Mouse (Mus musculus): ENCODE results near the gene Fus. TPM values are rescaled to one million over a fixed set of nuclear protein-coding genes. Genes with fewer than 3 reads are reported as not detected.
"Not testable (repeated sequence)": the region's sequence is repeated elsewhere in the genome, so short reads cannot be mapped to it uniquely, and the experiment has no call there.

Fus gene
- polyA plus RNA-seq, 1 experiment from 2014 or later = 407 TPM

DNA sequence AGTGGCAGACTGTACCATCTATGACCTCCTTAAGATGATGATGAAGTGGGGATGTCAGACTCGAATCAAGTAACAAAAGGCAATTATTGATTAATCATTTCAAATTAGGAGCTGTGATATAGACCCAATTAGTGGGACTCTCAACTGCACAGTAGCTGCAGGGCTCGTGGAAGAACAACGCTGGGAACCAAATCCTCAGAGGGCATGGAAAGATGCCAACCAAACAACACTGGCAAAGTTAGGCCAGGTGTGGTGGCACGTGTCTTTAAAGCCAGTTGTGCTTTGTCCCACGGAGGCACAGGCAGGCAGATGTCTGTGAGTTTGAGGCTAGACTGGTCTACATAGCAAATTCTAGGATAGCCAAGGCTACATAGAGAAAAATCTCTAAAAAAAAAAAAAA is 36.6 kb upstream of the Fus start:
- H3K9me3 ChIP-seq = no peaks in the 10 kb centered on the region
- peaks cover 21% of the 10 kb centered on the region for H3K36me3 ChIP-seq (replicated peaks)
- H3K27ac ChIP-seq = no peak overlapping the region
- DNase-seq (ENCODE audit: extremely low spot score, low spot score) = no peak
- peaks cover 65% of the 10 kb centered on the region for H3K4me1 ChIP-seq
- WGBS = 87% methylated on average over 5 of the region's 5 CpGs
- H3K4me3 ChIP-seq = no peak overlapping the region
- H3K27me3 ChIP-seq (ENCODE audit: poor library complexity, severe bottlenecking) = peaks cover 32% of the 10 kb centered on the region

GRCm38 (mm10) chr7:127931351-127932135 is 35.7 kb upstream of the Fus start:
- DNase-seq (ENCODE audit: extremely low spot score, low spot score) = no peak
- Histone ChIP-seq H3K4me1 (peaks cover 74% of the 10 kb centered on the region), H3K27me3 (ENCODE audit: poor library complexity, severe bottlenecking) (peaks cover 37% of the 10 kb centered on the region), H3K4me3 (no peak overlapping the region), H3K27ac (peak overlapping the region; percentile 68), H3K9me3 (no peaks in the 10 kb centered on the region), H3K36me3 (replicated peaks) (peaks cover 12% of the 10 kb centered on the region)
- 29% methylated on average over 13 of the region's 13 CpGs for WGBS

DNA sequence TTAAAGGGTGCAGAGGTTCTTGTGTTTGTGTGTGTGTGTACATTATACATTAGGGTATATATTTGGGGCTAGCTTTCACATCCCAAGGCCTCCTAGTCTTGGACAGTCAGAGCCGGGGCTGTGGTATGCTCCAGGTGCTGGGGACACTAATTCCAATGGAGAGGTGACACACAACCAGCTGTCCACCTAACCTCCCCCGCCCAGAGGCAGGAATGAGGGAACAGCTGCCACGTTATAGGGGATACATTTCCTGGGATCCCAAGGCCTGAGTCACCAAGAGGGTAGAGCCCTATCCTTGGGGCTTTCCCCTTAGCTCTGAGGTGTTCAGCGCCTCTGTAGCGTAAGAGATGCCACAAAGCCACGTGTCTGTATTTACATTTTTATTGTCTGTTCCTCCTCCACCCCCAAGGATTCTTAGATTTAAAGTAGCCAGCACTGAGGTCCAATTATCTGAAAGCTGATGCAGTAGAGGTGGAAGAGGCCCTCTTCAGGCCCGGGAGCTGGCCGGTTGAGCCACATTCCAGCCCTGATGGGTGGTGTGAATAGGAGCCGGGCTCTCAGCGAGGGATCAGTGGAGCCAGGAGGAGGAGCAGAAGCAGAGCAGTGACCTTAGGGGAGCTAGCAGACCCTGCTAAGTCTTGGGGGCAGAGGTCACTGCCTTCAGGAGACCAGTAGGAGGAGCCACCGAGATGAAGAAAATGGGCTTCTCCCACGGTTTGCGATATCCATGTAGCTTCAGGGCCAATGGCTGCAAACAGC is 34.8 kb upstream of the Fus start:
- peak overlapping the region; percentile 68 for H3K27ac ChIP-seq
- H3K27me3 ChIP-seq (ENCODE audit: poor library complexity, severe bottlenecking) = peaks cover 39% of the 10 kb centered on the region
- WGBS = 9% methylated on average over 13 of the region's 13 CpGs
- H3K36me3 ChIP-seq (replicated peaks) = peaks cover 6% of the 10 kb centered on the region; the same call in 1 of the 2 replicates
- peaks cover 74% of the 10 kb centered on the region for H3K4me1 ChIP-seq
- H3K4me3 ChIP-seq = no peak overlapping the region; the same call in 1 of the 2 replicates
- DNase-seq (ENCODE audit: extremely low spot score, low spot score) = peak; percentile 36
- H3K9me3 ChIP-seq = no peaks in the 10 kb centered on the region

DNA sequence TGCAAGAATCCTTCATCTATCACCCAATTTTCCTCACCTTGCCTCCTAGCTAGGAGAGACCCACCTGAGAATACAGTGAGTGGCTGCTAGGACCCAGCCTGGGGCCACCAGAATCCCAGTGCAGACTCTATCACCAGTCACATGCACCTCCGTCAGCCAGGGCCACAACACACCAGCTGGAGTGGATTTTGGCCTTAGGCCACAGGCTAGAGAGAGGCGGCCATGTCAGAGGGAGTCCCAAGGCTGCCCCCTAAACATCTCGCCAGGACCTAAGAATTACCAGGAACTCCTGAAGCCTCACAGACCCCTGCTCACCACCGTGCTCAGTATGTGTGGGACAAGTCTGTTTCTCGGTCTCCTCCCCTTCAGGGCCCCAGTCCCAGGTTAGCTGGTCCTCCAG is 33.2 kb upstream of the Fus start:
- no peaks in the 10 kb centered on the region for H3K9me3 ChIP-seq
- no peak for DNase-seq (ENCODE audit: extremely low spot score, low spot score)
- peak overlapping the region; percentile 89; the same call in 1 of the 2 replicates for H3K27ac ChIP-seq
- H3K4me3 ChIP-seq = 0 out of 2 replicates have a peak overlapping the region, but pooled peaks have one; percentile 93
- peaks cover 25% of the 10 kb centered on the region for H3K27me3 ChIP-seq (ENCODE audit: poor library complexity, severe bottlenecking)
- H3K36me3 ChIP-seq (replicated peaks) = no peaks in the 10 kb centered on the region
- 85% methylated on average over 5 of the region's 5 CpGs for WGBS
- H3K4me1 ChIP-seq = peaks cover 65% of the 10 kb centered on the region

DNA sequence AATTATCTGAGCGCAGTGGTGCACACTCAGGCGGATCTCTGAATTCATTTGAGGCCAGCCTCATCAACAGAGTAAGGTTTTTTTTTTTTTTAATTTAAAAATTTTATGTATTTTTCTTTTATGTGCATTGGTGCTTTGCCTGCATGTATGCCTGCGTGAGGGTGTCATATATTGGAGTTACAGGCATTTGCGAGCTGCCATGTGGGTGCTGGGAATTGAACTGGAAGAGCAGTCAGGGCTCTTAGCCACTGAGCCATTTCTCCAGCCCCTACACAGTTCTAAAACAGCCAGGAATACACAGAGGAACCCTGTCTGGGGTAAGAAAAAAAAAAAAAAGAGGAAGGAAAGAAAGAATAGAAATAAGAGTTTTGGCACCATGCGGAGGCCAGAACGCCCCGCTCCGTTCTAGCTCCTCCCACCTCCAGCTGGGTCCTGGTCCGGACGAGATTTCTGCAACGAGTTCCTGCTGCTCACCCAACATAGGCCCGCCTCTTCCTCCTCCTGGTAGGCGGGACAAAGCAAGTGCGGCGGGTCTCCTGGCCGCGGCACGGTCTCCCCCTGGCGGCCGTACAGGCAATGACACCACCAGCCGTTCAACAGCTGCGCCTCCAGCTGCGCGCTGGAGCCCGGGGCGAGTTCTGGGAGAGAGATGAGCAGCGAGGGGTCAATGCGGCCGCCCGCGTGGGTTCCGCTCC is 32.1 kb upstream of the Fus start:
- H3K27ac ChIP-seq = peak overlapping the region; percentile 89
- H3K4me3 ChIP-seq = peak overlapping the region; percentile 93
- peaks cover 54% of the 10 kb centered on the region for H3K4me1 ChIP-seq
- 7% methylated on average over 32 of the region's 32 CpGs for WGBS
- H3K9me3 ChIP-seq = no peaks in the 10 kb centered on the region
- no peaks in the 10 kb centered on the region for H3K36me3 ChIP-seq (replicated peaks)
- peak; percentile 95 for DNase-seq (ENCODE audit: extremely low spot score, low spot score)
- peaks cover 14% of the 10 kb centered on the region for H3K27me3 ChIP-seq (ENCODE audit: poor library complexity, severe bottlenecking)

- Histone ChIP-seq H3K4me1 (peaks cover 51% of the 10 kb centered on the region), H3K9me3 (no peaks in the 10 kb centered on the region), H3K27me3 (ENCODE audit: poor library complexity, severe bottlenecking) (peaks cover 8% of the 10 kb centered on the region), H3K4me3 (peak overlapping the region; percentile 93), H3K27ac (peak overlapping the region; percentile 89), H3K36me3 (replicated peaks) (no peaks in the 10 kb centered on the region)
- 1% methylated on average over 38 of the region's 38 CpGs for WGBS
- no peak for DNase-seq (ENCODE audit: extremely low spot score, low spot score)
Measured at GRCm38 (mm10) chr7:127935748-127936159, 31.5 kb upstream of the Fus start.

GRCm38 (mm10) chr7:127936216-127936884 is 30.9 kb upstream of the Fus start:
- Histone ChIP-seq H3K36me3 (replicated peaks) (no peaks in the 10 kb centered on the region), H3K27ac (peak overlapping the region; percentile 89), H3K4me1 (peaks cover 48% of the 10 kb centered on the region), H3K9me3 (no peaks in the 10 kb centered on the region), H3K27me3 (ENCODE audit: poor library complexity, severe bottlenecking) (peaks cover 8% of the 10 kb centered on the region), H3K4me3 (peak overlapping the region; percentile 93)
- WGBS = 58% methylated on average over 18 of the region's 18 CpGs
- no peak for DNase-seq (ENCODE audit: extremely low spot score, low spot score)

DNA sequence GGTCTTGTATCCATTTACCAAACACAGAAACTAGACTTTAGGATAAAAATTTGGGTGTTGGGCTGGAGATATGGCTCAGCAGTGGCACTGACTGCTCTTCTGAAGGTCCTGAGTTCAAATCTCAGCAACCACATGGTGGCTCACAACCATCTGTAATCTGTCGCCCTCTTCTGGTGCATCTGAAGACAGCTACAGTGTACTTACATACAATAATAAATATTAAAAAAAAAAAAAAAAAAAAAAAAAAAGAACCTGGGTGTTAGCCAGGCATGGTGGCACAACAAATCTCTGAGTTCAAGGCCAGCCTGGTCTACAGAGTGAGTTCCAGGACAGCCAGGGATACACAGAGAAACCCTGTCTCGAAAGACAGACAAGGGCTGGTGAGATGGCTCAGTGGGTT is 25.2 kb upstream of the Fus start:
- not testable (repeated sequence) for H3K9me3 ChIP-seq, H3K27ac ChIP-seq

GRCm38 (mm10) chr7:127944614-127945013 is 22.6 kb upstream of the Fus start:
- Histone ChIP-seq H3K4me3 (peak overlapping the region; percentile 20), H3K9me3 (no peaks in the 10 kb centered on the region), H3K36me3 (replicated peaks) (no peaks in the 10 kb centered on the region), H3K27me3 (ENCODE audit: poor library complexity, severe bottlenecking) (peaks cover 38% of the 10 kb centered on the region), H3K27ac (no peak overlapping the region), H3K4me1 (peaks cover 6% of the 10 kb centered on the region)
- WGBS = 24% methylated on average over 23 of the region's 23 CpGs
- DNase-seq (ENCODE audit: extremely low spot score, low spot score) = no peak

More for the DNA sequence above, 25.2 kb upstream of the Fus start:
- peaks cover 38% of the 10 kb centered on the region for H3K27me3 ChIP-seq (ENCODE audit: poor library complexity, severe bottlenecking)
- WGBS = 57% methylated on average over 2 of the region's 2 CpGs
- not testable (repeated sequence) for DNase-seq (ENCODE audit: extremely low spot score, low spot score); H3K36me3 ChIP-seq (replicated peaks); H3K4me1 ChIP-seq; H3K4me3 ChIP-seq

DNA sequence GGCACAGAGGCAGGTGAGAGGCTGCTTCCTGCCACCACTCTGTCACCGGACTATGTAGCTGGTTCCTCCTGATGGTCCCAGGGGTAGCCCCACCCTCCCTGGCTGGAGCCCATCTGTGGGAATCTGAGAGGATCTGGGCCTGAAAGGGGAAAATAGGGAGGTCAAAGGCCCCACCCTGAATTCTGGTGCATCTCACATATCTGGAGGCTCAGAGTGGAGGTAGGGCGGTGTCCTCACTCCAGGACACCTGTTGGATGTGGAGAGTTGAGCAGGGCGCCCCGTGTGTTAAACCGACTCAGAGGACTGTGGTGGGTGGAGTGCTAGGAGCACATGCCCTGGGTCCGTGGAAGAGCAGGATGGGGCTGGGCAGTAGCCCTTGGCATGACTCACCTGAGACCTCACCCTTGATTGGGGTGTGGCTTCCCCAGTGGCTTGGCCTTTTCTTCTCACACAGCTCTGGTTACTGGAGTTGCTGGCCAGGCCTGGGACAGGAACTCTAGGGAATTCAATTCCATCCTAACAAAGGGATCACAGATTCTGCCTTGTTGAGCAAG is 20.7 kb upstream of the Fus start, which contains the start of gene Prss36:
Gene Prss36, minus strand, starts transcription at position 256 of the 554 bp plus-strand sequence.
- 71% methylated on average over 6 of the region's 6 CpGs for WGBS
- Histone ChIP-seq H3K27ac (no peak within 1 kb of the TSS), H3K27me3 (ENCODE audit: poor library complexity, severe bottlenecking) (peaks cover 38% of the 10 kb centered on the region), H3K36me3 (replicated peaks) (no peaks in the 10 kb centered on the region), H3K4me1 (peaks cover 6% of the 10 kb centered on the region), H3K9me3 (no peaks in the 10 kb centered on the region), H3K4me3 (no peak within 1 kb of the TSS)
- DNase-seq (ENCODE audit: extremely low spot score, low spot score) = no peak

- H3K27me3 ChIP-seq (ENCODE audit: poor library complexity, severe bottlenecking) = no peaks in the 10 kb centered on the region
- H3K9me3 ChIP-seq = no peaks in the 10 kb centered on the region
- no peak for DNase-seq (ENCODE audit: extremely low spot score, low spot score)
- WGBS = 42% methylated on average over 13 of the region's 13 CpGs
- no peak overlapping the region for H3K4me3 ChIP-seq
- no peaks in the 10 kb centered on the region for H3K36me3 ChIP-seq (replicated peaks)
- H3K27ac ChIP-seq = no peak overlapping the region
- no peaks in the 10 kb centered on the region for H3K4me1 ChIP-seq
Measured at GRCm38 (mm10) chr7:127952864-127953581, 14.2 kb upstream of the Fus start.
